Mouse (Mus musculus) CD4-positive, CD25-positive, alpha-beta regulatory T cell, adult 4 months (primary cell): Measurements from ENCODE around the gene Hnrnpul1. TPM values are rescaled to one million over a fixed set of nuclear protein-coding genes. Genes with fewer than 3 reads are reported as not detected.

Source experiments
- ATAC-seq: one replicate; pipeline ENCODE4 v1.8.0; 2017
- polyA plus RNA-seq, 2 experiments: library from polyadenylated mRNA; unstranded; fragments of 100-300 nt; shearing (Covaris generic); gene quantifications; one replicate each; pipeline ENCODE4 v1.2.1; 2017

Gene Hnrnpul1
- polyA plus RNA-seq, 2 experiments from 2014 or later, result 40.5 to 57.0 TPM

DNA sequence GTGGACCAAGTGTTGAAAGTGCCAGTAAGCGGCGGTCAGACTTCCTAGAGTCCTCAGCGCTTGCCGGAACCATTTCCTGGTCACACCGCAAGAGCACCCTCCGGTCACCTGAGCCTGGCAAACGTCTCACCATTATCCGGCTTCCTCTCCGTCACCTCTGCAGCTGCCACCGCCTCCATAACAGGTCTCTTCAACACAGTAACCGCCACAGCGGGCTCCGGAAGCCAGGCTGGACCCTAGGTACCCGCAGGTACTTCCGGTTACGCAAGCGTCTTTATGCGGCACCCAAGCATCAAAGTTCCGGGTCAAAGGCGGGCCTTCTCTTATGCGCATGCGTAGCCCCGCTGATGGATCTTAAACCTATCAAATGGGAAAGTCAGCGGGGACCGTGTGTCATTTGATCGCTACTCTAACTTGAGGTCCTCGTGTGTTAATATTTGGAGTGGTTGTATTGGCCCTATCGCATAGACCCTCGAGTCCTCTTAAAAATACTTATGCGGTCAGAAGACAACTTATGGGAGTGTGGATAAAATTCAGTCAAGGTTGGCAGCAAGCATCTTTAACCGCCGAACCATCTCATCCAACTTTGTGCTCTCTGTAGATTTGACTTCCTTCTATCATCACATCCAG, 35.7 kb downstream of the Hnrnpul1 start, which contains the start of gene Ccdc97:
TSS of gene Ccdc97 (minus strand) at position 301 of the 630 bp plus-strand sequence.
- peak; percentile 94 for ATAC-seq

DNA sequence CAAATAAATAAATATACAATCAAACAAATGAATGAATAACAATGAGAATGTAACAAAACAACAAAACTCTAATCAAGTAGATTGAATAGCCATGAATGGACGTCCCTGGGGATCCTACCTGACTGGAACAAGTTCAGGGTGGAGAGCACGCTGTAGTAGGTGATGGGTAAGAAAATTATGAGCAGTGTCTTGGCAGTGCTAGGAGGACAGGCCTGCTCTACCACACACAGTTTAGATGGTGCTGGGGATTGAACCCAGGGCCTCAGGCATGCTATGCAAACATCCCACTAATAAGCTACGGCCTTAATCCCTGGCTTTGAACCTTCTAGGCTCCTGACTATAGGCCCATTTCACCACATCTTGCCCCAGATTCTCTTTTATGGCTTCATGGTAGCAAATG, 37.1 kb downstream of the Hnrnpul1 start:
- ATAC-seq, result no peak

DNA sequence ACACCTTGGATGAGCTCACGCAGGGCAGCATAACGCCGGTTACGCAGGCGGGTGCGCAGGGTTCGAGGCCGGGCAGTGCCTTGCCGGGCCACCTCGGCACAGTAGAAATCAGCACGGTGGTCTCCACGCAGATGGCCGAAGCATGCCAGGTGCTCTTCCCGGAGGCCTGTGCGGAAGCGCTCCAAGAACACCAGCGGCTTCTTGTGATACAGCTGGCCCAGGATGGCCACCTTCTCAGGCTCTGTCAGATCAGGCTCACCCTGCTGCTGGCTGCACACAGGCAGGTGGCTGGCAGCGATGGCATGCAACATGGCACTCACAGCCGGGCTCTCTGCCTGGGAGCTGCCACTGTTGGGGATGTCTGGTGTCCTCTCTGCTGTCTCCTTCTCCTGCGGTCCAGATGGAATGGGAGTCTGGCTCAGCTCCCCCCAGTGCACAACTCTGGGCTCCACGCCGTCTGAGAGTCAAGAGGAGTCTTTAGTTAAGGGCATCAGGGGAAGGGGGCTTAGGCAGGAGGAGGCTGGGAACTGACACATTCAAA, 38.8 kb downstream of the Hnrnpul1 start:
- no peak for ATAC-seq

DNA sequence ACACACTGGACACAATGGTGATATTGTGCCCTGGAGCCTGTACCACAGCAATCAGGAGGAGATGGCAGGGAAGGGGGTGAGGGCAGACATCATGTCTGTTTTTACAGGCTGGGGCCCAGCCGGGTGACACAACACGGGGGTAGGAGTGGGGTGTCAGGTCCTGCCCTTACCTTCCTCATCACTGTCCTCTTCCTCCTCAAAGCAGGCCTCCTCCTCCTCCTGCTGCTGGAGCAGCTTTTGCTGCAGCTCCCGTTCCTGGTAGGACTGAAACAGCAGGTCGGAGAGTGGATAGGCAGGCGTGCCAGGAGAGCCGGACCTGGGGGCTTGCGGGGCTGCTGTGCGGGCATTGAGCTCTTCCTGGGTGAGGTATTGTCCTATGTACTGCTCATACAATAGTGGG, 40.0 kb downstream of the Hnrnpul1 start:
- ATAC-seq, result no peak

DNA sequence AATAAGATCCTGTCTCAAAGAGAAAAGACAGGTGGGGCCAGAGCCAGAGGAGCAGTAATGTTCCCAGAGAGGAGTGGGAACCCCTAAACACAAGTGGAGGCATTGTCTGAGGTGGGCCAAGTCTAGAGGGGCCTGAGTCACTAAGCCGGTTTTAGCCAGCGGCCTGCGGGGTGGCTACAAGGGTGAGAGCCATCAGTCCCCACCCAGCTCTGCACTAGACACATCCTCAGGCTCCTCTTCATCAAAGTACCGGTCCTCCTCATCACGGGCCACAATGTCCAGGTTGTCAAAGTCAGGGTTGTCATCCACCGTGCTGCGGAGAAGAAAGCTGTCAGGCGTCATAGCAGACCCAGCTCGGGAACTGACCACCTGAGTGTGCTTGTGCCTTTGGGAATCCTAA, 41.8 kb downstream of the Hnrnpul1 start:
- no peak for ATAC-seq

DNA sequence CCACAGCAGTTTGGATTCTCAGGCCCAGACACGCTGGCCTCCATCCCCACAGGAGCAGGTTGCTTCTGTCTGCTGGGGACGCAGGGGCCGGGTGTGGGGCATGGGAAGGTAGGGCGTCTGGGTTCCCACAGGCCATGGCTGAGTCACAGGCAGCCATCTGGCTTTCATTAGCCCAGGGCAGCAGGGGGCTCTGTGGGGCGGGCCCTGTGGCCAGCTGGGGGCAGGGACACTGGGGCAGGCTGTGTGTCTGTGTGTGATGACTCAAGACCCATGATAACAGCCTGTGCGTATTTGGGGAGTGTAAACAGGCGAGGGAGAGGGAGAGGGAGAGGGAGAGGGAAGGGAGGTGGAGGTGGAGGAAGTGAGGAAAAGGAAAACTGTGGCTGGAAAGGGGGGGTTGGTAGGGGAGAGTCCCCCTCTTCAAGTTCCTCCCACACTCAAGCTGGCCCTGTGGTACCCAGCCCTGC, 42.8 kb downstream of the Hnrnpul1 start:
- ATAC-seq, result no peak

DNA sequence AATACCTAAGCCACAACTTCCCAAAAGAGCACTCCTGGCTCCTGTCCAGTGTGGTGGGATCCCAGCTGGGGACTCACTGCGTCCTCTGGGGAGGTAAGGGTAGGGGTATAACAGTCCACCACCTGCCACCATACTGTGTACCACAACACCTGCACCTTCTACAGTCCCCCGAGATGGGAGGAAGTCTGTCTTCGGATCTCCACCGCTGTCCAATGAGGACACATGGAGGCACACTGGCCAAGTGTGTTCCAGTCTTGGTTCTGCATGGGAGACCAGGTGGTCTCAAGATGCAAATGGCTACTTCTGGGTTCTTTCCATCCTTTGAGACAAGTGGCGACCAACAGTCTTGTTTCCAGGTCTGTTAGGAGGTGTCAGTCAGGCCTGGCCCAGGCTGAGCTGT, 43.4 kb downstream of the Hnrnpul1 start:
- no peak for ATAC-seq

DNA sequence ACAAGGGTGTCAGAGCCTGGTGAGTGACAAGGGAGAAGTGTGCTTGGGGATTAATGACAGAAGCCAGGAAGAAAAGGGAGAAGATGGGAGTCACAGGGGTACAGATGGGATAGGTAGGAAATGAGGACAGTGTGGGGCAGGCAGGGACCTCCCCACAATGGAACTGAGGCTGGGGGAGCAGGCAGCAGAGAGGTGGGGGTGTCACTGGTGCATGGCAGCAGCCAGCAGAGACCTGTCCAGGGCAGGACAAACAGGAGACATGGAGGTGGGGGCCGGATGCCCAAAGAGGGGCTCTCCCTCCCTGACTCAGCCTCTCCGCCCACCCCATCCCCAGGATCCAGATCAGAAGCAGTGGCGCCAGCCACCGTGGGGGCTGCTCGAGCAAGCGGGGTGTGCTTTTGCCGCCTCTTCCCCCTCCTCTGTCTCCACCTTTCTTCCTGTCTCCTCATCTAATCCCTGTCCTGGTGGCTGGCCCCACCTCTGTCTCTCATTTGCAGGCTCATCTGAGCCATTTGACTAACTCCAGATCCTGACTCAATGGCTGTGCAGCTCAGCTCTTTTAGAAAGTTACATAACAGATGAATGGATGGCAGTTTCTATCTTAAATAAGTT, 43.9 kb downstream of the Hnrnpul1 start:
- peak; percentile 34 for ATAC-seq

DNA sequence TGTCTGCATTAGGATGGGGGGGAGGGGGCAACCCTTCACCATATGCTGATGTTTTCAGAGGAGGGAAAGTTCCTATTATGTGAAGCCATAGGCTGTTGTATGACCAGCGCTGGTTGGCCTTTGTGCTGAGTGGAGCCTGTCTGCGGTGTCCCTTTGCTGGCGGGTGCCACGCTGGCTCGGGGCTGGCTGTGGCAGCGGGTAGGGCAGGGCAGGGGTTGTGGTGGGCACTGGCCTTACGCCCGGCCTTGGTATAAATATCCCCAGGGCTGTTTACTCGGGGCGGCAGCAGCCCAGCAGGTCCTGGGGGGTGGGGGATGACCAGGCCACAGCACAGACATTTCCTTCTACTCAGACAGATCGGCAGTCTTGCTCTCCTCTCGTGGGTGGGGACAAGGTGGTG, 44.6 kb downstream of the Hnrnpul1 start:
- no peak for ATAC-seq

DNA sequence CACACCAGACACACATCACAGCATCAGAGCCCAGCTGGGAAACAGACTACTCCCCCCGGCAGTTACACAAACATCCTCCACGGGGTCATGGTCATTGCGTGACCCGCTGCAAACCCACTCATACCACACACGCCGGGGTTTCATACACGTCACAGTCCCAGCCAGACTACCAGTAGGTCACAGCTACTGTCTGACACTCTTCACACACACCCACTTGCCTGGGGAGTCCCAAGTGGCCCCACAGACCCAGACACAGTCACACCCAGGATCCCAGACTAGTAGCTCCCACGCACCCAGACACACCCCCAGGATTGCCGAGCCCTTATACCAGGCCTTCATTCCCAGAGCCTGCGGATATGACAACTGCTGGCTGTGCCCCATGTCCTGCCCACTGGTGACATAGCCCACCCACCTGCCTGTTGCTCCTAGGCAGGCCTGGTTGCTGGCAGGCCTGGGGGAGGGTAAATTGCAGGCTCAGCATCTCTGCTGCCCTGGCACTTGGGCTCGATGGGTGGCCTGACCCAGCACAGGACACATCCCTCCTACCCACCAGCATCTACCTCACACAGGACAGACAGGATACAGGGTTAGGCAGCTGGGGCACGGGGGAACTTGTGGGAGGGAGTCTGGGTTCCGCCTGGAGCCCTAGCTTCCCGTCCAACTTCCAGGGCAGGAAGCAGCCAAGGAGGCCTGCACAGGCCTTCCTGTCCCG, 46.8 kb downstream of the Hnrnpul1 start:
- ATAC-seq, result peak; percentile 56

DNA sequence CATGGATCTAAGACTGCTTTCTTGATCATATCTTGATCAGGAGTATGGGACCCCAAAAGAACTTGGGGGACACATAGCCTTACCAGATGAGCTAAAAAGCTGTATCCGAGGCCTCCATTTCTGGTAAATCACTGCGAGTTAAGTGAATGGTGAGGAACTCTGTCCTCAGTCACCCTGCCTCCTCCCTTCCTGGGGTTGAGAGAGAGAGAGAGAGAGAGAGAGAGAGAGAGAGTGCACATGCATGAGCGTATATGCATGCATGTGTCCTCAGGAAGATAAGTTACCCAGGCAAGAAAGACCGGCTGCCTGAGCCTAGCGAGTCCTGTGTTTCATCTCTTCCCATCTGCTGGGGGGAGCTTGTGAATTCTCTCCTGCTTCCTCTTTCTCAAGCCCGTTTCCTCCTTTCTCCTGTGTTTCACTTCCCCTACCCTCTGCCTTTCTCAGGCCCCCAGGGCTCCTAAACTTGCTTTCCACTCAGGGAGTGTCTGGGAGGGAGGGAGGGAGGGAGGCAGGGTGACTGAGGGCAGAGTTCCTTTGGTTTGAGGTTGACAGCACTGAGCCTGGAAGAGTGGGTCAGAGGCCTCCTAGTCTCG, 47.9 kb downstream of the Hnrnpul1 start:
- ATAC-seq, result no peak

DNA sequence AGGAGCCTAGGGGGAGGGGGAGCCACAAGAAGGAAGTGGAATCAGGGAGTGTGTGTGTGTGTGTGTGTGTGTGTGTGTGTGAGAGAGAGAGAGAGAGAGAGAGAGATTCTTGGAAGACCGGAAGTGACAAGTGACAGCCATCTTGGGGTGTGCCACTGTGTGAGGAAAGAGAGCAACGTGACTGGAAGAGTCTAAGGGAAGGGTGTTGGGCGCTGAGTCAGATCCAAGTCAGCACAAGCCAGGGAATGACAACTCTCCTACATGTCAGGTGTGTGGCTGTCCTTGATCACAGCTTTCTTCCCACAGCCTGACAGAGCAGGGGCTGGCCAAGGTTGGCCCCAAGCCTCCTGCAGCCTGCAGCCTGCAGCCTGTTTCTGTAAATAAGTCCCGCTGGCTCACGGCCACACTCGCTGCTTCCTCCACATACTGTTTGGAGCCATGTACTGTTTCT, 48.7 kb downstream of the Hnrnpul1 start:
- peak; percentile 28 for ATAC-seq

DNA sequence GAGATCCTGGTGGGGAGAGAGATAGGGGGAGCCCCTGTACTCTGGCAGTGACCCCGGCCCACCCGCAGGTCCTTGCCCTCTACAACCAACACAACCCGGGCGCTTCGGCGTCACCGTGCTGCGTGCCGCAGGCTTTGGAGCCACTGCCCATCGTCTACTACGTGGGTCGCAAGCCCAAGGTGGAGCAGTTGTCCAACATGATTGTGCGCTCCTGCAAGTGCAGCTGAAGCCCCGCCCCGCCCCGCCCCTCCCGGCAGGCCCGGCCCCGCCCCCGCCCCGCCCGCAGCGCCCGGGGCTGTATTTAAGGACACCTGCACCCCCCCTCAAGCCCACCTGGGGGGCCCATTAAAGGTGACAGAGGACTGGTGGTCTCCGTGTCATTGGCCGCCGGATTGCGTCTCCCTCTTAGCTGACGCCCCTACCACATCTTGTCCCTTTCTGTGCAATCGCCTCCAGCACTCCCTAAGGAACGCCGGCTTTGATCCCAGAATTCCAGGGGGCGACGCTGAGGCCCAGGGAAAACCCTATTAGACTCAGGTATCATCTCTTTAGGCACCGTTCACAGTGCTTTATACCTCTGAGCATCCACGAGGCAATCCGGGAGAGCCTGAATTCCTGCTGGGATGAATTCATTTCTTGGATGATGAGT, 49.7 kb downstream of the Hnrnpul1 start:
- no peak for ATAC-seq

DNA sequence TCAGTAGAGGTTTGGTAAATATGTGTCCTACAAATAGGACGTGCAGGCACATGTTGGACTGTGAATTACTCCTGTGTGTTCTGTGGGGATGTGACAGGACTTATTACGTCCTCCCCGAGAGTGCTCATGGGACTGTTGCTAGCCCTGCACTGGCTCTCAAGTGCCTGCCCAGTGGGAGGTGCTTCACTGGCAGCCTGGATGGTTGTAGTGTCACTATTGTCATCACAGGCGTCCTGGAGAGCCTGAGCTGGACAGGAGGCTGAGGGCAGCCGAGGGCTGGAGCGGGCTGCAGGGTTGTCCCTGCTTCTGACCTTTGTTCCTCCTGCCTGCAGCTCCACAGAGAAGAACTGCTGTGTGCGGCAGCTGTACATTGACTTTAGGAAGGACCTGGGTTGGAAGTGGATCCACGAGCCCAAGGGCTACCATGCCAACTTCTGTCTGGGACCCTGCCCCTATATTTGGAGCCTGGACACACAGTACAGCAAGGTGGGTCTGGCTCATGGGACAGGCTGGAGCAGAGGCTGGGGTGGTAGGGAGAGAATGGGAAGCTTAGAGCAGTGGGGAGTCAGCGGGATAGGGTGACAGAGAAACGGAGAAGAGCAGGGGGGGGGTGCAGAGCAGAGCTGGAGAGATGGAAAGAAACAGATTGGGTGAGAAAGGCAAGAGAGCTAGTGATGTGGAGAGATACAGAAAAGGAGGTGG, 50.6 kb downstream of the Hnrnpul1 start:
- ATAC-seq, result no peak

DNA sequence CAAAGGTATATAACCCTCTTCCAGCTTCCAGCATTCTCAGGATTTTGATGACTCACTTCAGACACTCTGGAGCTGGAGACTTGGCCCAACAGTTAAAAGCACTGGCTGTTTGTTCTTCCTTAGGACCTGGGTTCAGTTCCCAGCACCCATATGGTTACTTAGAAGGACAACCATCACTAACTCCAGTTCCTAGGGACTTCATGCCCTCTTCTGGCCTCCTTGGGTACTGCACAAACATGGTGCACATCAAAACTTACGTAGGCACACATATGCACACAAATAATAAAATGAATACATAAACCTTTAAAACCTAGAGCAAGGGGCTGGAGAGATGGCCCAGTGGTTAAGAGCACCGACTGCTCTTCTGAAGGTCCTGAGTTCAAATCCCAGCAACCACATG, 52.2 kb downstream of the Hnrnpul1 start:
- ATAC-seq, result no peak

DNA sequence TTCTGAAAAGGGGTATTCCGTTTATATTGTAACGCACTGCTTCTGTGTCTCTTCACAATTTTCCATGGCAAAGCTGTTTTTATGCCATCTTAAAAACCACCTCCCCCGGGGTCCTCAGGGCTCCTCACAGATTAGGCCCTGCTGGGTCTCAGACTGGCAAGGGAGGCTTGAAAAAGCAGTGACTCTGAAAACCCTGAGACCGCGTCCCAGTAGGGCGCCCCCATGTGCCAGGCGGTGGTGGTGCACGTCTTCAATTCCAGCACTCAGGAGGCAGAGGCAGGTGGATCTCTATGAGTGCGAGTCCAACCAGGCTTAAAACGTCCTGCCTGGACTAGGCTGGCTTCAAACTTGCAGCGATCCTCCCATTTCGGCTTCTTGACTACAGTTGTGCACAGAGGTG, 53.8 kb downstream of the Hnrnpul1 start:
- ATAC-seq, result peak; percentile 36

DNA sequence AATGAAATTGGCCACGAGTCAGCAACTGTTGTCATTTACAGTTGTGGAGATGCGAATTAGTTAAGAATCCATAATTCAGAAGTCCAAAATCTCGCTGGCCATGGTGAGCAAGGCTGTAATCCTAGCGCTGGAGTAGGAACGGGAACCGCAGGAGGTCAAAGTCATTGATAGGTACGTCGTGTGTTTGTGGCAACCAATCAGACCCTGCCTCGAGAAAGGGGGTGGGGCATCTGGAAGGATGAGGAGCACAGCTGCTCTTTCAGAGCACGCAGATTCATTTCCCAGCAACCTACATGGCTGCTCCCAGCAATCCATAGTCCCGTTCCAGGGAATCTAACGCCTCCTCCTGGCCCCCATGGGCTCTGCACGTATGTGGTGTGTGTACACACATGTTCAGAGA, 54.7 kb downstream of the Hnrnpul1 start:
- ATAC-seq, result no peak

DNA sequence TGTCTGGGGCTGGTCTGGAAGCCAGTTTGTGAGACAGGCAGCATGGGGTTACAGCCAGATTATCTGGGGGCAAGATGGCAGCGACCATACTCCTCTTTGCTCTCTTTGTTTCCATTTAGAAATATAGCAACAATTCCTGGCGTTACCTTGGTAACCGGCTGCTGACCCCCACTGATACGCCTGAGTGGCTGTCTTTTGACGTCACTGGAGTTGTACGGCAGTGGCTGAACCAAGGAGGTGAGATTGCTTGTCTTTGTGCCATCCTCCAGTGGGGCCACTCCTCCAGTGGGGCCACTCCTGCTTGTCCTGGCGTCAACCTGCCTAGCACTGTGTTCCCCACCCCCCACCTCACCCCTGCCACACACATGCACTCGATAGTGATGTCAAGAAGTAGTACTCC, 60.5 kb downstream of the Hnrnpul1 start:
- ATAC-seq, result no peak

DNA sequence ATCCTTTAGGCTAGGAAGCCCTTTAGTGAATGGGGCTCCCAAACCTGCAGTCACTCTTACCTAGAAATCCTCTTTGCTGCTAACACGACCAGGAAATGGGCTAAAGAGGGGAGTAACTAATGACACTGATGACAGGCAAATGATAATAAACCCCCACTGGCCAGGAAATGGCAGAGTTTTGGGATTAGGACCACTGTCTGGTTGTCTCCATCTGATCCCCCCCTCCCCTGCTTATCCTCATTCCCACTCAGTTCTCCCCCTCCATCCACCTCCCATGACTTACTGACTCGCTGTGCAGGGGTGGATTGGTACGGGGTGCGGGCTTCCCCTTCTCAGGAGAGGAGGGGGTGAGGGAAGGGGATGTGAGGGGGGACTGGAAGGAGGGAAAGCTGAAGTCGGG, 64.5 kb downstream of the Hnrnpul1 start:
- no peak for ATAC-seq

DNA sequence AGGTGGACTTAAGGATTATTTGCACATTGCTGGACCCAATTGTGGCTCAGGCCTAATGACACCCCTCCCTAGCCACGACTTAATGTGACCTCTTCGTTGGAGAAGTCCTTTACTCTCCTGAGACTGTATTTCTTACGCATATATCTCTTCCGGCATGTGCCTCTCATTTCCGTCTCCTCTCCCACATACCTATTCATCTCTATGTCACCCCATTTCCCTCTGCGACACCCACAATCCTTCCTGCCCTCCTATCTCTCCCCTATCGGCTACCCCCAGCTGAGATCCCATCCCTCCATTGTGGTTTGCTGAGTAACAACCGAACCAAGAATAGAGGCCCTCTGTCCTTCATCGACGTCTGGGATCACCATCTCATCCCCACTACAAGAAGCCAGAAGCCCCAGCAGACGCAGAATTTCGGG, 64.9 kb downstream of the Hnrnpul1 start:
- ATAC-seq, result peak; percentile 50

DNA sequence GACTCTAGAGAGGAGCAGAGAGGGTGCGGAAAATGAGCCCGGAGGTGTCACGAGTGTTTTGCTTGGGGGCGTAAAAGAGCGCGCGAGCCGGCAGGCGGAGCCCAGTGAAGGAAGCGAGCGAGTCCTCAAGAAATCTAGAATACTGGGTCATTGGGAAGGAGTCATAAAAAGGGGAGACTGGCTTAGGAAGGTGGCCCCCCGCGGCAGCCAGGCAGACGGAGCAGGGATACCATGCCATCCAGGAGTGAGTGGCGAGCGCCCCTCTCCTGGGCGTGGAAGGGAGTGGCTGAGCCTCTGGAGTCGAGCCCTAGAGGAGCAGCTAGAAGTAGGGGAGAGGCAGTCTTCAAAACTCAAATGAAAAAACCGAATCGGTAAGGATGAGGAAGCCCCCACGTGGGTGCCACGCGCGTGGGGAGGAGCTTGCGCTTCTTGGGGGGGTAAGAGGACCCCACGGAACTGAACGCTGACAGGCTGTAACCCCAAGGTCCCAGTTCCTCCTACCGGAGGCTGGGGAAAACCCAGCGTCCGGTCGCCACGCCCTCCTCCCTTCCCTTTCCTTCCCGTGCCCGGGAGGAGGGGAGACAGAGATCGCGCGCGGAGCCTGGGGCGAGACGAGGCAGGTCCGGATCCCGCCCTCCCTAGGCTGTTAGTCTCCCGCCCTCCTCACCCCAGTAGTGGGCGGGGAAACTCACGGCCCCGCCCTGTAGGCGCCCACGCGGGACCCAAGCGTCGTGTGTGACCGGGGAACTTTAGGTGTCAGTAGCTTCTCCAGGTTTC, 65.6 kb downstream of the Hnrnpul1 start:
- peak; percentile 61 for ATAC-seq
